Mouse (Mus musculus) ES-Bruce4 (cell line): ENCODE results near the gene Cd163l1.

Source experiments
- CTCF ChIP-seq: IDR thresholded peaks from one replicate; pipeline ENCODE4 v1.8.1; 2011; ENCODE audit warnings: low read depth, low read length
- POLR2A ChIP-seq: IDR thresholded peaks from one replicate; pipeline ENCODE4 v1.8.1; 2011; ENCODE audit warnings: low read length; ENCODE audit not compliant: insufficient read depth

DNA sequence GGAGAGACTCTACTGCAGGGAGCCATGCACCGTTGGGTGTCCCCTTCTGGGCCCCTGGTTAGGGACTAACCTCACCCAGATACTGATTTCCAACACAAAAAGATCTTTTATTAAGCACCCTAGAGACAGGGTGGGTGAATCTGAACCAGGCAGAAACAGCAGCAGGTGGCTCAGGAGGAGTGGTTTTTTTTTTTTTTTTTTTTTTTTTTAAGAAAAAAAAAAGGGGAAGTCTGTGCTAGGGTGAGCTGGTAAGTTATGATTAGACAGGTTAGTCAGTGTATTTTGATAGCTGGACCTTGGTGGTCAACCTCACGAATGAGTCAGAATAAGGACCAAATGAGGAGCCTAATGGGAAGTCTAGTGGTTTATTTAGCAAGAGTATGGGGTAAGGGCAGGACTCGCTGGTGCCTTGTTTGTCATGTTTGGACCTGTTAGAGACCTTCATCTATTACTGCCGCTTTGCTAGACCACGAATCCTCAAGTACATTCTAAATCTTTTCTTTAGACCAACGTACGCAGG is 35.8 kb downstream of the Cd163l1 start:
- TF ChIP-seq POLR2A (no peak), CTCF (no peak)
